Mouse (Mus musculus): ENCODE data around the gene Depdc5.

Depdc5 gene

DNA sequence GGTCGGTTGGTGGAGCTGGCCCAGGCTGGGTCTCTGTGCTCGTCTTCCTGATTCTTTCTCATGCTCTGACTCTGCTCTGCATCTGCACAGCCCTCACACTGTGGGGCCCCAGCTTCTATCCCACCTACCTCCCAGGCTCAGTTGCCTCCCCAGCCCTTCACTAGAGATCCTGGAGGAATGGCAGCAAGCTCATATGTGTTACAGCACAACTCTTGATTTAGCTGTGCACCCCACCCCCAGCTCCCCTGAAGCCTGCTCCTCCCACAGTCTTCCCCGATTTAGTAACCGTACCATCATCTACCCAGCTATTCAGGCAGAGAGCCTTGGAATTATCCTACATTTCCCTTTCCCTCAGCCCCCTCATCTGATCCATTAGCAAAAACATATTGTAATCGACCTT is 137.6 kb downstream of the Depdc5 start:
- no peak for DNase-seq (ENCODE audit: low spot score in 2 of 2)

DNA sequence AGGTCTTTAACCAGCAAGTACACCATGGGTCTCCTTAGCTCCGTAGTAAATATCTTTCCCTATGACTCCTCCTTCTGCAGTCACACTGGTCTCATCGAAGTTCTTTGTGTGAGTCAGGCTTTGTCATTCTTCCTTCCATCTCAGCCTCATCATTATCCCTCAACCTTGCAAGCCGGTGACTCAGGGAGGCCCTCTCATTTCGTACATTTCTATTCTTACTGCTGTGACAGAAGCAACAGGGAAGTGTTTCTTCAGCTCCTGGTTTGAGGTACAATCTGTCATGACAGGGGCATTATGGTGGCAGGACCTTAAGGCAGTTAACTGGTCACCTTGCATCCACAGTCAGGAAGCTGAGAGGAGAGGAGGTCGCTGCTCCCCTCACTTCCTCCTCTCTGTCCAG is 139.3 kb downstream of the Depdc5 start:
- no peak for DNase-seq (ENCODE audit: low spot score in 2 of 2)

DNA sequence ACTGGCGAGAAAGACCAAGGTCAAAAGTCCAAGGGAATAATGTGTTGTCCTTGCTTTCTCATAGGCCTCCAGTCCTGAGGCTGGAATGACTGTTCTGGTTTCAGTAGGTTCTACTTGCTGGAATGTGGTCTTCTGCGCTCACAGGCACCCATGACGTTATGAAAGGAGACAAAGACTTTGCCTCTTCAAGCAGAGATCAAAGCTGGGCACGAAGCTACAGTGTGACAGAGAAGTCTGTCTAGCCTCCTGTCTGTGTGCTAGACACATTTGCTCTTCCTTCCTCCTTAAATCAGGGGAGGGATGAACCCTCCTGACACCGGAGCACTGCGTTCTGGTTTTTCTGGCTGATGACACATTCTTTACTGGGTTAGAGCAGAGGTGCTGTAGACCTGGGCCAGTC is 140.0 kb downstream of the Depdc5 start:
- no peak for DNase-seq (ENCODE audit: low spot score in 2 of 2)

DNA sequence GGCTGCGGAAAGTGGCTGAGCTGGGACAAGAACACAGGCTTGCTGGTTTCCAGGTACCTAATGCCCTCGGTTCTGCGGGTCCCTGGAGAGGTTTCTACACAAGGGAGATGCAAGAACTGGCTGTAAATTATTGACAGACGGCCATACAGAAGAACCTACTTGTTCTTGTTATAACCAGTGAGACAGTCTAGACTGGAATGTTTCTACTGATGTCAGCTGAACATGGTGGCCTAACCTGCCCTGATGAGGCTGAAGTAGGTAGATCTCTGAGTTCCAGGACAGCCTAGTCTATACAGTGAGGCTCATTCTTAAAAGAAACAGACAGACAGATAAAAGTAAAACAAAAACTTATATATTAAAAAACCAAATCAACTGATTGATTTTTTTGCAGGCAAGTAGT is 140.6 kb downstream of the Depdc5 start:
- no peak for DNase-seq (ENCODE audit: low spot score in 2 of 2)

DNA sequence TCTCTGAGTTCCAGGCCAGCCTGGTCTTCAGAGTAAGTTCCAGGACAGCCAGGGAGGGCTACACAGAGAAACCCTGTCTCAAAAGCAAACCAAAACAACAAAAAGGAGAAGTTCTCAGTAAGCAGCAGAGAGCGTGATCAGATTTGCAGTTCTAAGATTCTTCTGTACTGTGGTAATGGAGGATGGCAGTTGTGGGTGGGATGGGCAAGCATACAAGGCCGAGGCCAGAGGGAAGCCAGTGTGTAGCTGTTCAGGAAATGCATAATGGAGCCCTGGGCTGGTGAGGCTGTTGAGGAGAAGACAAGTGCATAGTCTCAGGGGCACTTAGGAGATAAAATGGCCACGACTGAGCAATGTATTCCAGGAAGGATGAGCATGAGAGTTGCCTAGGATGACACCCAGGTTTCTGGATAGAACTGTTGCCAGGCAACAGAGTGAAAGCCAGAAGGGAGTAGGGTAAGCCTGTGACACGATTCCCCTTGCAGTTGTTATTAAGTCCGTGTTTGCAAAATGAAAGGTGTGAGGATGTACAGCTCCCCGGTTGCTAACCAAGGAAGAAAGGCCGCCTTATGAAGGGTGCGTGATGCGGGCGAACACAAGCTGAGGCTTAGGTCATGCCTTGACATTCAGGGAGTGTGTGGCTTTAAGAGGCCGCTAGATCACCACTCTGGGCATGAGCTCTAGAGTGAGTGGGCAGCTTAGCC is 142.1 kb downstream of the Depdc5 start:
- no peak for DNase-seq (ENCODE audit: low spot score in 2 of 2)

DNA sequence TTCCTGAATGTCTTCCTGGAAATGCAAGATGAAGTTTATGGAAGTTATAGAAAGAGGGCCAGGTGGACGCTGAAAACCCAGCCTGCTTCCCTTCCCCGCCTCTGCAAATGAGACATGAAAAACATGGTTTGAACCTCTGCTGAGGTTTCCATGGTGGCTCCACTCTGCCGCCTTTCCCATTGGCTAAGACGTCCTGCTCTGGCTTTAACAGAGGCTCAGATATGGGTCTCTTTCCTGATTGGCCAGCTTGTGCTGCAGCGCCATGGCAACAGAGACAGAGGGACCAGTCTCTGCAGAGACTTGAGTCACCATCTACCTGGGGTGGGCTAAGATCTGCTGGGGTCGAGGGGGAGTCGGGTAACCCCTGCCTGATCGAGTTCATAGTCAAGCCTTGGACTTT is 143.2 kb downstream of the Depdc5 start:
- DNase-seq (ENCODE audit: low spot score in 2 of 2): no peak

DNA sequence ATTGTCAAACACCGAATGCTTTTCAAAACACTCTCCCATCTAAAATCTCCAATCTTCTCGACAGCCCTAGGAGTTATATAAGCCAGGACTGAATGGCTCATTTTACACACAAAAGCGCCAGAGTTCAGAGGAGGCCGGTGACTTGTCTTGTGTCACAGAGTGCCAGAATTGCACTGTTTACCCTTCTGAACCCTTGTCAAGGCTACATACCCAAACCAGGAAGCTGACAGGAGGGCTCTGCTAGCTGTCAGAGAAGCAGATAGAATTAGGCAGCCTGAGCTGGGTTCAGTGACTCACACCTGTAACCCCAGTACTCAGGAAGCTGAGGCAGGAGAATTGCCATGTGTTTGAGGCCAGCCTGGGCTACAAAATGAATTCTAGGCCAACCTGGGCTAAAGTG is 143.9 kb downstream of the Depdc5 start:
- DNase-seq (ENCODE audit: low spot score in 2 of 2): no peak

DNA sequence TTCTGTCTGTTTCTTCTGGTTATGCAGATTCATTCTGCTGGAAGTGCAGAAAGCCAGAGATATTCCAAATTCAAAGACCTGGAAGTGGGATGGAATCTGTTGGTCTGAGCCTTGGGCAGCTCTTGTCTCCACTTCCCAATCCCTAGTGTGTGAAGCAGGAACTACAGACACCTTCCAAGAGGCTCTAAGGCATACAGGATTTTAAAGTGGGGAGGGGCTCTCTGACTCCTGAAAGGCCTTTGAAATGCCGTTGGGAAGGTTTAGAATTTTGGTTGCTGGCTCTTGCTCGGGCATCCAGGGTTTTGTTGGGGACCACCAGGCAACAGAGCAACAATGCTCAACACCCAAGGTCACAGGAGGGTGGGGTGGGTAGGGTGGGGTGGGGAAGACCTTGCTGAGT is 145.8 kb downstream of the Depdc5 start:
- DNase-seq (ENCODE audit: low spot score in 2 of 2): no peak

DNA sequence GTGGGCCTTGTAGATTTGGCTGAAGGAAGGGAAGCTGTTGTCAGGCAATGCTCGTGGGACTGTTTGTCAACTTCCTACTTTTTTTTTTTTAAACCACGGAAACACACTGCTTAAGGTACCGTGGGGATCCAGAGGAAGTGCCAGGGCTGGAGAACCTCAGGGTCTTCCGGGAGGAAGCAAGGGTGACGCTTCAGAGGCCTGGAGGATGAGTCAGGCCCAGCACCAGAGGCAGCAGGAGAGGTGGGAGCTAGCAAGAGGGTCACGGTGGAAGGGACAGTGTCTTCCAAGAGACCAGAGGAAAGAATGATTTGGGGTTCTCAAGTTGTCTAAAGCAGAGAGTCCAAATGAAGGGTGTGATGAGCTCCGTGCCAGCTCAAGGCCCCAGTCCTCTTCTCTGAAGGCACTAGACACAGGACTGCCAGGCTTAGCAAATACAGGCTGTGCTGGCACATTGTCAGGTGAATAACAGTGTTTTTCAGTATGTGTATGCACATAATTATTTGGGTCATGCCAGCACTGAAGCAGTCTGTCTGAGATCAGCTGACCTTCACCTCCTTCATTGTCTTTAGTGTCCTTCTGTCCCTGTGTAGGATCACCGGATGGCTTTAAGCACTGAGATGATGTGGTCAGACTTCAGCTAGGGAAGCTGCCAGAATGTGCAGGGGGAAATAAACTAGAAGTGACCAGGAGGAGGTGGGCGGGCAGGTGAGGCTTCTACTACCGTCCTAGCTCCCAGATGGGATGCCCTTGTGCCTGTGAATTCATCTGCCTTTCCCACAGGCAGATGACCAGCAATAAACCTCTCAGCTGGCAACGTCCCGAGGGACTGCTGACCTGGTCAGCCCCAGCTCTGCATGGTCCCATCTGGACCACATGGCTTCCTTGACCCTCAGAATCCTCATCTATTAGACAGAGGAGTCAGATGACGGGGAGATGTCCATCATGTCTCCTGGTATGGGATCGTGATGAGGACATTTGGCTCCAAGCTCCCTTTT is 146.6 kb downstream of the Depdc5 start:
- DNase-seq (ENCODE audit: low spot score in 2 of 2): no peak

DNA sequence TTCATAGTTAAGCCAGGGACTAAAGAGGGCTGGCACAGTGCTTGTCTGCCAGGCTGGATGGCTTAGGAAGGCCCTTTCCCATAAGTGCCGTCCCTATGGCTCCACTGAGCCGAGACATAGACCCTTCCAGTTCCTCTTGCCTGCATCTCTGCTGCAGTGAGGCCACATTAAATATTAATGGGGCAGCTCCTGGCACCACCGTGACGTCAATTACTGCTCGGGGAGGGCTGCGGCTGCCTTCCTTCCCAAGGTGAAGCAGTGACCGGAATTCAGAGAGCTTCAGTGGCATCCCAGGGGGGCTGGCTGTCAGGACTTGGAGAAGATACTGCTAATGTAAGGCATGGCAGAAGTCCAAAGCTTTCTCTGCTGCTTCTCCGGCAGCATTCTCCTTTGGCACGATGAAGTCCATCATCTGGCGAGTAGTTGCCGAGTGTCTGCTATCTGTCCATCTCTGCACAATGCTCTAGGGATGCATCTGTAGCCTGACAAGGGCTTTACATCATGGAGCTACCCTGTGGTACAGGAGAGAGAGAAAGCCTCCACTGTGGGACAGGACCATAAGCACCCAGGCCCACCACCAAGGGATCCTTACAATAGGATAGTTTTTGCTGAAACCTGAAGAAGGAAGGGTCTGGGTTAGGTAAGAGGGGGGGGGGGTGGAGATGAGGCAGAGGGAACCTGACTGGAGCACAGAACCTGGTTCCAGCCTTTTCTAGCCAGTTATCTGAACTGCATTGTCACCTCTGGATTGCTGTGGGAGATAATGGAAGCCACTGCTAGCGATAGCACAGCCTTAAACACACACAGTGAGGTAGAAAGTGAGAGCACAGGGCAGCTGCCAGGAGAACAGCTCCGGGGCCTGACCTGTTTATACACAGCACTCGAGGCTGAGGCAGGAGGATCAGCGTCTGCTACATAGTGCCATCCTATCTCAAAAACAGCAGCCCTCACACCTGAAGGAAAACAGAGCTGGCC is 147.9 kb downstream of the Depdc5 start:
- no peak for DNase-seq (ENCODE audit: low spot score in 2 of 2)

DNA sequence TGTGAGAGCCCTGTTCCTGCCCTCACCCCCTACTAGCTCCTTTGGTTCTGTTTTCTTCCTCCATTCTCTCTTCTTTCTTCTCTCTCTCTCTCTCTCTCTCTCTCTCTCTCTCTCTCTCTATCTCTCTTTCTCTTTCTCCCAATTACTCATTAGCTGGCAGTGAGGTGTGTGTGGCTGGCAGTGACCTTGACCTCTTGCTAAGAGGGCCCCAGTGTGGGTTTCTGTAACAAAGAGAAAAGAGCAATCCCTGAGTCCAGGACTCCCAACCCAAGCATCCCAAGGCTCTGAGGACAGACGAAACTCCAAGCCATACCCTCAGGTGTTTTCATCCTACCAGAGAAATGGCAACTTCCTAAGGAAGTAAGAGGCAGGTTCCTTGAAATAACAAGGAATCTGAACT is 150.6 kb downstream of the Depdc5 start:
- no peak for DNase-seq (ENCODE audit: low spot score in 2 of 2)

DNA sequence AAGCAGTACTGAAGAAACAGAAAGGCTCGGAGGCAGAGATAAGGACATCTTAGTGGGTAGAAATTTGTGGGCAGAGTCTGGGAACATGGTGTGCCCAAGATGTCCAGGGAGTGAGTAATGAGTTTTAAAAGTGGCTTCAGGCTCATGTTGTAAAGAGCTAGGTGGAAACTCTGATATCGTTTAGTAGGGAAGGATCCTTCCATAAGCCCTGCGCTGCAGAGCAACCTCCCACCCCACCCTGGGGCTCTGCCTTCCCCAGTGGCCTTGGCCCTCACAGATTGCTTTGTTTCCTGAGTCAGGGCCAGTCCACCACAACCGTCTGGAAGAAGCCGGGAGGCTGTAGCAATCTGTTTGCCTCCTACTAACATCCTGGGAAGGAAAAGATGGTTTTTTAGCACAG is 152.1 kb downstream of the Depdc5 start:
- no peak for DNase-seq (ENCODE audit: low spot score in 2 of 2)

DNA sequence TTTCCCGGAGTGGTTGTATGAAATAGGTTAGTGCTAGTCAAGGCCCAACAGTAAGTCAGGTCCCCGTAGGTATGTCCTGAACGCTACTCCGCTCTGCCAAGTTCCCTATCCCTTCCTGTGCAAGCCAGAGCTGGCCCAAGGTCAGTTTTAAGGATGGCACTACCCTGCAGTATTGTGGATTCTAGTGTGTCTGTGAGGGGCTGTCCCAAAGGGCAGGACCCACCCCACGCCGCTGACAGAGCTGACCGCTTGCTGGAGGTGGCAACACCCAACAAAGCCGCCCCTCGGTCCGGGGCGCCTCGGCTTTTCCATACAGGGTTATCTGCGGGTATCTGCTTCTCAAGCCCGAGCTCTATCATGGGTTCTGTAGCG is 154.7 kb downstream of the Depdc5 start:
- no peak for DNase-seq (ENCODE audit: low spot score in 2 of 2)

DNA sequence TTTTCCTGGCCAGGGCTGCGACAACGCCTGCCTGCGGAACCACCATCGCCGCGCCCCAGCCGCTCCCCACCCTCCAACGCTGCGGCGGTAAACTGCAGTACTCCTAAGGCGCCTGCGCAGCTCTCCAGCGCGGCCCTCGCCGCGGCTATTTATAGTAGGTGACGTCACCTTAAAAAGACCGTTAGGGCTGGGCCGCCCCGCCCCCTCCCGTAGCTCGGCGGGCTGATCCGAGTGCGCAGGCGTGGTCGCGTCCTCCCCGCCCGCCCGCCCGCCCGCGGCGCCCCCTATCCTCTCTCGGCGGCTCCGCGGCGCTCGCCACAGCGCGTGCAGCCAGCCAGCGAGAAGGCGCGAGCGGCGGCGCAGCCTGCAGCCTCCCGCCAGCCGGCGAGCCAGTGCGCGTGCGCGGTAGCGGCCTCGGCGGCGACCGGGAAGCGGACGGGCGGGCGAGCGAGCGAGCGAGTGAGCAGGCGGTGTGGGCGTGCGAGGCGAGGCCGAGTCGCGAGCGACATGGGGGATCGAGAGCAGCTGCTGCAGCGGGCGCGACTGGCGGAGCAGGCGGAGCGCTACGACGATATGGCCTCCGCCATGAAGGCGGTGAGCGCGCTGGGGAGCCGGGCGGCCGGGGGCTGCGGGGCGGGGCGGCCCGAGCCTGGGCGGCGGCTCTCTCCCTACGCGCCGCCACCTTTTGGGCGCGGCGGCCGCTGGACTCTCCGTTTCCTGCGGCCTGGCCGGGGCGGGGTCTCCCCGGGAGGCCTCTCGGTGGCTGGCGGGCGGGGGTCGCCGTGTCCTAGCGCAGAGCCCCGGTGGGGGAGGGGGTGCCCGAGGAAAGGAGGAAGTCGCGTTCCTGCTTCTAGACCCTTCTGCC is 155.3 kb downstream of the Depdc5 start, which contains the start of gene Ywhah:
Gene Ywhah (plus strand): TSS at position 256 of the 865 bp plus-strand sequence.
- peak; percentile 95 to 96 for DNase-seq (ENCODE audit: low spot score in 2 of 2)

DNA sequence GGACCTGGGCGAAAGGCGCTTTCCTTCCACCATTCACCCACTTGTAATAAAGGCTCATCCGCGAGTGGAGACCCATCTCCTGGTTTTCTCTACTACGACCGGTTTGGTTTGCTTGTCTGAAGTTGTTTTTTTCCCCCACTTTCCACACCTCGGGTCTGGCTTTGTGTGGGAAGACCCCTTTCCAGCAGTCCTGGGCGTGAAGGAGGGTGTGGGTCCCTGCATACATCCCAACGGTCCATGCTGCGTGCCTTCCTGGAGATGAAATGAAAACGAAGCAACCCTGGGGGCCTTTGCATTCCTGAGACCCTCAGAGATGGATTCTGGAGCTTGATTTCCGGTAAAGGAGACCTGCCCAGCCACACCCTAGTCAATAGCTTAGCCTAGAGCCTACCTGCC is 155.9 kb downstream of the Depdc5 start:
- no peak for DNase-seq (ENCODE audit: low spot score in 2 of 2)

DNA sequence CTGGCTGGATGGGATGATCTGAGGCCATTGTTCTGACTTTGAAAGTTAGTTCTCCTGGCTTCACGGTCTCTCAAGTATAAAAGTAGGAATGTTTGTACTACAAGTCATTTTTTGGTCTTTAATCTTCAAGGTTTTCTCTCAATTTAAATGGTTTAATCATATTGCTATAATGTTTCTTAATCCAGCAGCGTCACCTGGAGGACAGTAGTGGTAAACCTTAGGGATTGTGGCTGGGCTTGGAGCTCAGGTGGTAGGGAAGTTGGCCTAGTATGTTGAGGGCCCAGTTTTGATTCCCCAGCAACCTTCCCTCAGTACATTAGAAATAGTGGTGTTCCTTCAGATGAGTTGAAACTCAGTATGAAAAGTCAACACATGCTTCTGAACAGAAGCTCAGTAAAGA is 158.1 kb downstream of the Depdc5 start:
- DNase-seq (ENCODE audit: low spot score in 2 of 2): no peak

DNA sequence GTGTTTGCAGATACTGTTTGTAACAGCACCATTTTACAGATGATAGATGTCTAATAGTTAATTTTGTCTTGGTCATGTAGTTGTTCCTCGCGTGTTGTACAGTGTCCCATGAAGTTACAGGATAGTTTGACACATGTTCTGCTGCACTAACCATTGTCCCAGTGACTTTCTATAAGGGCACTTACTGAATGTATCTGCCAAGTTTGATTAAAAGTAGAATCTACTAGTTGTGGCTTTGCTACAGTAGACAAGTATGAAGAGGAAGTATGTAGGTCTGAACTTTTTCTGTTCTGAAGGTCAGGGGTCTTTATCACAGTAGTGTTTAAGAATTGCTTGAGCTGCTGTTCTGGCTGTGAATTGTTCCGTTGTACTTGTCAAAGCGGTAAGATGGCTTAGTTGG is 159.8 kb downstream of the Depdc5 start:
- no peak for DNase-seq (ENCODE audit: low spot score in 2 of 2)

DNA sequence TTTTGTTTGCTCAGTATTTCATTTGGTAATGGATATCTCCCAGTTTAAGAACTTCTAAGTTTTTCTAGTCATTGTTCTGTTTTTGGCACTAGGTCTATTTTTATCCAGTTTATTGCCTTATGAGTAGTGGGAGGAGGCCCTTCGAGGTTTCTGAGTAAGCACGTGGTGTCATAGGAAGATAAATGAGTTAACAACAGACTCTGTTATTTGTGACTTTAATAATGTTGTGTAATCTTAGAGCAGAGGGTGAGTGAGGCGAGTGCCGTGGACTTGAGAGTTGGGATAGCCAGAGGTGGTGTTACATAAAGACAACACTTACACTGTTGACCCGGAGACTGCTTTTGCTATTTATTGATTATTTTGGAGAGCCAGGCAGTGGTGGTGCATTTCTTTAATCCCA is 161.0 kb downstream of the Depdc5 start:
- DNase-seq (ENCODE audit: low spot score in 2 of 2): no peak

DNA sequence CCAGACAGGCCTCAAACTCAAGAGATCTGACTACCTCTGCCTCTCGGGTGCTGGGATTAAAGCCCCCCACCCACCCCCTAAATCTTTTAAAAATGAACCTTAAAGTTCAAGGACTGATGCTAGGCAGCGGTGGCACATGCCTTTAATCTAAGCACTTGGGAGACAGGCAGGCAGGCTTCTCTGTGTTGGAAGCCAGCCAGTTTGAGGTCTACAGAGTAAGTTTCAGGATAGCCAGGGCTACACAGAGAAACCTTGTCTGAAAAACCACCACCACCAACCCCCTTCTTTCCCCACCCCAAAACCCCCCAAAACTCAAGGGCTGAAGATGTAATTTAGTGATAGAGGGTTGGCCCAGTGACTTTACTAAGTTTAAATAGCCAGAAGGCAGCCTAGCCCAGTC is 165.2 kb downstream of the Depdc5 start:
- no peak for DNase-seq (ENCODE audit: low spot score in 2 of 2)

DNA sequence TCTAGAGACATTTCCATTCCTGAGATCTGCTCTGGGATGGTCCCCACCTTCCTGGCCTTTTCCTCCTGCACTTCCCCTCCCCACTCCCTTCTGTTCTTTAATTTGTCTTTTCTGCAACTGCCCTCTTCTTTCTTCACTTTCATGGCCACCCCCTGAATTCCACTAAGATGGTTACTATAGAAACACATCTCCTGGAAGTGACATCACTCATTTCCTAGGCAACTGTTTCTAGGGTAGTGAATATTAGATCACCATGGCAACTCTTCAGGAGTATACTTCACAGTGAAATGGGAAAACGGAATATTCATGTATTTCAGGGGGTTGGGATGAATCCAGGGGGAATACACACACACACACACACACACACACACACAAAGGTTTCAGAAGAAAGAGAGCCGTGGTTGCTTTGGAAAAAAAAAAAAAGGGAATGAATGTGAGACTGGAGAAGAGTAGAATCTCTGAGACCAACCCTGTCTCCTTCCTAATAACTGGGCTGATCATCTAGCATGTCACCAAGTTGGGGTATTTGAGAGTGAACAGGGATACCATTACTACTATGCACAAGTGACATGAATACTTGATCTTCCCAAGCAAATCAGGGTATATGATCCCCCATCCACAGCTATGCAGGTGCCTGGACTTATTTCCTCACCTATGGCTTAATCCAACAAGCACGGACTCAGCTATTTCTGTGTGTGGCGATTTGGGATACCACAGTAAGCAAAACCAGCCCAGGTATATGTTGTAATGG is 167.1 kb downstream of the Depdc5 start:
- DNase-seq (ENCODE audit: low spot score in 2 of 2): no peak
